Mouse (Mus musculus): Measurements from ENCODE around the gene Desi2. TPM values are rescaled to one million over a fixed set of nuclear protein-coding genes. Genes with fewer than 3 reads are reported as not detected.
"Not testable (repeated sequence)": the region's sequence is repeated elsewhere in the genome, so short reads cannot be mapped to it uniquely, and the experiment has no call there.

The Desi2 gene
- total and polyA plus RNA-seq, 2 experiments from 2014 or later, result 24.2 to 27.2 TPM

- no peak overlapping the region for H3K9ac ChIP-seq
- no peak overlapping the region for H3K4me2 ChIP-seq (ENCODE audit: low read depth)
- DNase-seq, result no peak
- no peak overlapping the region for H3K27ac ChIP-seq (ENCODE audit: low read depth, low read length)
- no peak for ATAC-seq
- no peak overlapping the region for H3K4me3 ChIP-seq (ENCODE audit: low read depth, low read length)
- no peak for TF ChIP-seq CTCF (IDR thresholded peaks at IDR 0.05; ENCODE audit: low read depth)
- H3K27me3 ChIP-seq (ENCODE audit: insufficient read depth, low read length), result no peaks in the 10 kb centered on the region
- WGBS, result 95% methylated on average over 2 of the region's 2 CpGs
- H3K9me3 ChIP-seq (ENCODE audit: low read length), result no peaks in the 10 kb centered on the region
- H3K4me1 ChIP-seq (ENCODE audit: insufficient read depth), result no peaks in the 10 kb centered on the region
- H3K36me3 ChIP-seq (ENCODE audit: insufficient read depth), result peaks cover 11% of the 10 kb centered on the region; the same call in 1 of the 2 replicates
These were observed 71.6 kb downstream of the Desi2 start for GRCm38 (mm10) chr1:178258821-178259220.

- 94% methylated on average over 3 of the region's 3 CpGs for WGBS
- ATAC-seq; H3K9me3 ChIP-seq (ENCODE audit: low read length): not testable (repeated sequence)
These were observed 78.2 kb downstream of the Desi2 start for GRCm38 (mm10) chr1:178265381-178265780.

GRCm38 (mm10) chr1:178270635-178271034, 83.4 kb downstream of the Desi2 start:
- no peaks in the 10 kb centered on the region for H3K9me3 ChIP-seq (ENCODE audit: low read length)
- no peaks in the 10 kb centered on the region for H3K36me3 ChIP-seq (ENCODE audit: insufficient read depth)
- WGBS, result 79% methylated on average over 6 of the region's 6 CpGs
- no peak overlapping the region for H3K4me3 ChIP-seq (ENCODE audit: low read depth, low read length)
- H3K27me3 ChIP-seq (ENCODE audit: insufficient read depth, low read length), result no peaks in the 10 kb centered on the region
- no peak overlapping the region for H3K27ac ChIP-seq (ENCODE audit: low read depth, low read length)
- no peak for ATAC-seq
- no peak for TF ChIP-seq CTCF (IDR thresholded peaks at IDR 0.05; ENCODE audit: low read depth)
- no peak overlapping the region for H3K4me2 ChIP-seq (ENCODE audit: low read depth)
- H3K9ac ChIP-seq, result no peak overlapping the region
- no peaks in the 10 kb centered on the region for H3K4me1 ChIP-seq (ENCODE audit: insufficient read depth)
- no peak for DNase-seq

More at GRCm38 (mm10) chr1:178265381-178265780, 78.2 kb downstream of the Desi2 start:
- not testable (repeated sequence) for H3K4me2 ChIP-seq (ENCODE audit: low read depth); DNase-seq; H3K27ac ChIP-seq (ENCODE audit: low read depth, low read length); H3K4me3 ChIP-seq (ENCODE audit: low read depth, low read length); H3K36me3 ChIP-seq (ENCODE audit: insufficient read depth); H3K27me3 ChIP-seq (ENCODE audit: insufficient read depth, low read length); H3K4me1 ChIP-seq (ENCODE audit: insufficient read depth); H3K9ac ChIP-seq

- DNase-seq (no peak), ATAC-seq (no peak)
- peak overlapping the region; percentile 97 for H3K27ac ChIP-seq (ENCODE audit: low read depth, low read length)
- no peaks in the 10 kb centered on the region for H3K36me3 ChIP-seq (ENCODE audit: insufficient read depth)
- peak overlapping the region; percentile 74 for H3K4me2 ChIP-seq (ENCODE audit: low read depth)
- H3K9ac ChIP-seq, result peak overlapping the region; percentile 91
- no peaks in the 10 kb centered on the region for H3K9me3 ChIP-seq (ENCODE audit: low read length)
- no peak for TF ChIP-seq CTCF (IDR thresholded peaks at IDR 0.05; ENCODE audit: low read depth)
- H3K4me1 ChIP-seq (ENCODE audit: insufficient read depth), result 0 out of 2 replicates have a peak, but pooled peaks cover 4% of the 10 kb centered on the region
- 63% methylated on average over 9 of the region's 9 CpGs for WGBS
- H3K4me3 ChIP-seq (ENCODE audit: low read depth, low read length), result peak overlapping the region; percentile 73
- no peaks in the 10 kb centered on the region for H3K27me3 ChIP-seq (ENCODE audit: insufficient read depth, low read length)
These were observed 88.0 kb downstream of the Desi2 start for GRCm38 (mm10) chr1:178275174-178275730.

GRCm38 (mm10) chr1:178275738-178276053, 88.5 kb downstream of the Desi2 start:
- Histone ChIP-seq H3K4me3 (ENCODE audit: low read depth, low read length) (peak overlapping the region; percentile 73), H3K4me2 (ENCODE audit: low read depth) (peak overlapping the region; percentile 74), H3K9ac (peak overlapping the region; percentile 91), H3K4me1 (ENCODE audit: insufficient read depth) (0 out of 2 replicates have a peak, but pooled peaks cover 4% of the 10 kb centered on the region), H3K27me3 (ENCODE audit: insufficient read depth, low read length) (no peaks in the 10 kb centered on the region), H3K9me3 (ENCODE audit: low read length) (no peaks in the 10 kb centered on the region), H3K36me3 (ENCODE audit: insufficient read depth) (no peaks in the 10 kb centered on the region), H3K27ac (ENCODE audit: low read depth, low read length) (peak overlapping the region; percentile 97)
- WGBS, result 8% methylated on average over 11 of the region's 11 CpGs
- DNase-seq (no peak), ATAC-seq (peak; percentile 16)
- TF ChIP-seq CTCF (IDR thresholded peaks at IDR 0.05; ENCODE audit: low read depth), result no peak

- under 1% methylated on average over 71 of the region's 87 CpGs for WGBS
These were observed 89.1 kb downstream of the Desi2 start for GRCm38 (mm10) chr1:178276054-178276911.

GRCm38 (mm10) chr1:178283314-178283713, 96.1 kb downstream of the Desi2 start:
- H3K9me3 ChIP-seq (ENCODE audit: low read length); H3K9ac ChIP-seq; H3K4me2 ChIP-seq (ENCODE audit: low read depth); H3K4me3 ChIP-seq (ENCODE audit: low read depth, low read length); H3K27me3 ChIP-seq (ENCODE audit: insufficient read depth, low read length); H3K27ac ChIP-seq (ENCODE audit: low read depth, low read length); DNase-seq; ATAC-seq; H3K36me3 ChIP-seq (ENCODE audit: insufficient read depth); H3K4me1 ChIP-seq (ENCODE audit: insufficient read depth): not testable (repeated sequence)
- WGBS, result 82% methylated on average over 3 of the region's 3 CpGs

More at GRCm38 (mm10) chr1:178276054-178276911, 89.1 kb downstream of the Desi2 start:
- no peak; the same call in 1 of the 2 replicates for TF ChIP-seq CTCF (IDR thresholded peaks at IDR 0.05; ENCODE audit: low read depth)
- ATAC-seq (peak; percentile 97), DNase-seq (peak; percentile 93)
- Histone ChIP-seq H3K27ac (ENCODE audit: low read depth, low read length) (peak overlapping the region; percentile 97), H3K27me3 (ENCODE audit: insufficient read depth, low read length) (no peaks in the 10 kb centered on the region), H3K36me3 (ENCODE audit: insufficient read depth) (no peaks in the 10 kb centered on the region), H3K4me2 (ENCODE audit: low read depth) (peak overlapping the region; percentile 74), H3K9ac (peak overlapping the region; percentile 91), H3K9me3 (ENCODE audit: low read length) (no peaks in the 10 kb centered on the region), H3K4me3 (ENCODE audit: low read depth, low read length) (peak overlapping the region; percentile 73), H3K4me1 (ENCODE audit: insufficient read depth) (0 out of 2 replicates have a peak, but pooled peaks cover 4% of the 10 kb centered on the region)

Measured in forebrain, postnatal 0 days (tissue).